Mouse (Mus musculus): Measurements from ENCODE around the gene Palm3. TPM values are rescaled to one million over a fixed set of nuclear protein-coding genes. Genes with fewer than 3 reads are reported as not detected.

Gene Palm3
- polyA plus RNA-seq, 2 experiments: 0.19 TPM; not detected in 1

DNA sequence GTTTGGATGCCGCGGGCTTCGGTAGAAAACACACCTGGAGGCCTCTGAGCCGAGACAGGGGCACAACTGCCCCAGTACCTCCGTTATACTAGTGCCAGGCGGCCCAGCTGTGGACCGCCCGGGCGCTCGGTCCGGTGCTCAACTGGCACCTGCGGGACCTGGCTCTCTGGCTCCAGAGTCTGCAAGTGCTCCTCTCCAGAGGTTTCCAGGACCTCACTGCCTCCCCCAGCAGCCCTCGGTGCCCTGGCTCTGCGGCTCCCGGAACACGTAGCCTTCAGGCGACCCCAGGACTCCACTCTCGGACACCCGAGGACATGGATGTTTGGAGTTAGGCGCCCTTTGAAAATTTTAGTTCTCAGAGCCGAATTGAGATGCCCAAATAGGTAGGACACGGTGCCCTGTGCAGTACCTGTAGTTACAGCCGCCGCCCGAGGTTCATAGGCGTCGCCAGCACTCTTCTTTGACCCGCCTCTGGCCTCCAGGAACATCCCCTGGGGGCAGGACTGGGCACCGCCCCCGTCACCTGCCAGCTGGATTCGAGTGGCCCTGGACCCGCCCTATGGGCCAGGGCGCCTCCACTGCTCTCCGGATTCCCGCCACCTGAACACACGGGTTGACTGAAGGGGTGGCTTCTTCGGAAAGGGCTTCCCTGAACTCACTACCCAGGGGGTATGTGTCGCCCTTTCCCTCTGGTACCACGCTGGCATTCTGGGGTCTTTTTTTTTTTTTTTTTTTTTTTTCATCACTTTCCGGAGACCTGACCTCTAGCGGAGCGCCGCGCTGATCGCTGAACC is 9.4 kb upstream of the Palm3 start, which contains the start of gene 2210011C24Rik:
2210011C24Rik (minus strand) TSS at position 467 of the 794 bp plus-strand sequence.
- Histone ChIP-seq H3K27me3 (ENCODE audit: control insufficient read depth, insufficient read depth, low read length) (peaks cover 42% of the 10 kb centered on the region), H3K4me3 (ENCODE audit: insufficient read depth in 1 of 2, low read depth in 2 of 2, low read length in 2 of 2) (peak within 1 kb of the TSS; percentile 33 to 47), H3K9me3 (ENCODE audit: control insufficient read depth, low read length) (no peaks in the 10 kb centered on the region; the same call in 1 of the 2 replicates), H3K27ac (no peak within 1 kb of the TSS), H3K4me1 (replicated peaks; ENCODE audit: control insufficient read depth in 2 of 2, insufficient read depth in 2 of 2, low read length in 1 of 2) (no peaks in the 10 kb centered on the region), H3K4me2 (ENCODE audit: low read depth) (peak within 1 kb of the TSS; percentile 67), H3K9ac (replicated peaks) (no peak within 1 kb of the TSS), H3K36me3 (replicated peaks; ENCODE audit: control insufficient read depth, insufficient read depth, low read depth) (no peaks in the 10 kb centered on the region)
- ATAC-seq (ENCODE audit: insufficient read depth) (no peak), DNase-seq (ENCODE audit: low read depth in 3 of 3, low spot score in 3 of 3) (no peak)
- TF ChIP-seq CTCF (IDR thresholded peaks at IDR 0.05; ENCODE audit: low read depth) (no peak), EP300 (IDR thresholded peaks at IDR 0.05; ENCODE audit: low read depth) (no peak)
- 1% methylated on average over 44 of the region's 45 CpGs for WGBS (ENCODE audit: insufficient replicate concordance)

- 11% methylated on average over 35 of the region's 35 CpGs for WGBS (ENCODE audit: insufficient replicate concordance)
- Histone ChIP-seq H3K27me3 (ENCODE audit: control insufficient read depth, insufficient read depth, low read length) (peaks cover 42% of the 10 kb centered on the region), H3K4me1 (replicated peaks; ENCODE audit: control insufficient read depth in 2 of 2, insufficient read depth in 2 of 2, low read length in 1 of 2) (no peaks in the 10 kb centered on the region), H3K36me3 (replicated peaks; ENCODE audit: control insufficient read depth, insufficient read depth, low read depth) (no peaks in the 10 kb centered on the region), H3K4me2 (ENCODE audit: low read depth) (peak overlapping the region; percentile 67), H3K9me3 (ENCODE audit: control insufficient read depth, low read length) (no peaks in the 10 kb centered on the region; the same call in 1 of the 2 replicates), H3K4me3 (ENCODE audit: insufficient read depth in 1 of 2, low read depth in 2 of 2, low read length in 2 of 2) (peak overlapping the region in 1 of 2 experiments; percentile 47; a peak in 2 of 4 replicates), H3K27ac (no peak overlapping the region), H3K9ac (replicated peaks) (no peak overlapping the region)
- DNase-seq (ENCODE audit: low read depth in 3 of 3, low spot score in 3 of 3): no peak
- no peak for TF ChIP-seq EP300 (IDR thresholded peaks at IDR 0.05; ENCODE audit: low read depth)
- TF ChIP-seq CTCF (IDR thresholded peaks at IDR 0.05; ENCODE audit: low read depth): no peak
- no peak for ATAC-seq (ENCODE audit: insufficient read depth)
Observed at GRCm38 (mm10) chr8:84012499-84013165, 8.6 kb upstream of the Palm3 start.

- no peak for DNase-seq (ENCODE audit: low read depth in 3 of 3, low spot score in 3 of 3)
- H3K4me3 ChIP-seq (ENCODE audit: insufficient read depth in 1 of 2, low read depth in 2 of 2, low read length in 2 of 2): no peak overlapping the region
- no peaks in the 10 kb centered on the region for H3K4me1 ChIP-seq (replicated peaks; ENCODE audit: control insufficient read depth in 2 of 2, insufficient read depth in 2 of 2, low read length in 1 of 2)
- no peak overlapping the region for H3K9ac ChIP-seq (replicated peaks)
- WGBS (ENCODE audit: insufficient replicate concordance): 77% methylated on average over 5 of the region's 5 CpGs
- H3K27me3 ChIP-seq (ENCODE audit: control insufficient read depth, insufficient read depth, low read length): peaks cover 34% of the 10 kb centered on the region
- no peak overlapping the region for H3K27ac ChIP-seq
- H3K36me3 ChIP-seq (replicated peaks; ENCODE audit: control insufficient read depth, insufficient read depth, low read depth): no peaks in the 10 kb centered on the region
- no peak overlapping the region for H3K4me2 ChIP-seq (ENCODE audit: low read depth)
- ATAC-seq (ENCODE audit: insufficient read depth): no peak
- TF ChIP-seq CTCF (IDR thresholded peaks at IDR 0.05; ENCODE audit: low read depth) (peak; percentile 27), EP300 (IDR thresholded peaks at IDR 0.05; ENCODE audit: low read depth) (no peak)
- no peaks in the 10 kb centered on the region; the same call in 1 of the 2 replicates for H3K9me3 ChIP-seq (ENCODE audit: control insufficient read depth, low read length)
Observed at GRCm38 (mm10) chr8:84015833-84016232, 5.4 kb upstream of the Palm3 start.

- peaks cover 23% of the 10 kb centered on the region for H3K27me3 ChIP-seq (ENCODE audit: control insufficient read depth, insufficient read depth, low read length)
- no peak for DNase-seq (ENCODE audit: low read depth in 3 of 3, low spot score in 3 of 3)
Observed at GRCm38 (mm10) chr8:84019738-84020137, 1.5 kb upstream of the Palm3 start.

DNA sequence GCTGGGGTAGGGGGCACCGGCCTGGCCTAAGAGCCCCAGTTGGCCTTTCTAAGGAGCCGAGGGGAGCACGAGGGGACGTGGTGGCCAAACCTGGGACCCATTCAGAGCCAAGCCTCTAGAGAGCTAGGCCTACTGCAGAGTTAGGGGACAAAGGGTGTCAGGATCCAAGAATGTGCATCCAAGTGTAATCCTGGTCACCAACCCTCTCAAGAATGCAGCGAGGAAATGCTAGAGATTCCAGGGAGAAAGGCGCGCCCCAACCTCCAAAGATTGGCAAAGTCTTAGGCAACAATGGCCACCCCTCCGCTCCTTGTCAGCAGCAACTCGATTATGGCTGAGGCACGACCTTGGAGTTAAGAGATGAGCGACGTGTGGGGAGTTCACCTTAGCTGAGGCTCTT is 298 bp downstream of the Palm3 start:
- no peak overlapping the region for H3K9ac ChIP-seq (replicated peaks)
- DNase-seq (ENCODE audit: low read depth in 3 of 3, low spot score in 3 of 3) (no peak), ATAC-seq (ENCODE audit: insufficient read depth) (no peak)
- no peaks in the 10 kb centered on the region for H3K36me3 ChIP-seq (replicated peaks; ENCODE audit: control insufficient read depth, insufficient read depth, low read depth)
- H3K4me2 ChIP-seq (ENCODE audit: low read depth): no peak overlapping the region
- no peak overlapping the region for H3K27ac ChIP-seq
- H3K27me3 ChIP-seq (ENCODE audit: control insufficient read depth, insufficient read depth, low read length): peaks cover 37% of the 10 kb centered on the region
- peaks cover 0 to 2% of the 10 kb centered on the region in 2 experiments; a peak in 1 of 4 replicates for H3K4me1 ChIP-seq (replicated peaks; ENCODE audit: control insufficient read depth in 2 of 2, insufficient read depth in 2 of 2, low read length in 1 of 2)
- no peaks in the 10 kb centered on the region for H3K9me3 ChIP-seq (ENCODE audit: control insufficient read depth, low read length)
- WGBS (ENCODE audit: insufficient replicate concordance): 39% methylated on average over 12 of the region's 12 CpGs
- TF ChIP-seq EP300 (IDR thresholded peaks at IDR 0.05; ENCODE audit: low read depth) (no peak), CTCF (IDR thresholded peaks at IDR 0.05; ENCODE audit: low read depth) (no peak)
- no peak overlapping the region for H3K4me3 ChIP-seq (ENCODE audit: insufficient read depth in 1 of 2, low read depth in 2 of 2, low read length in 2 of 2)

More at GRCm38 (mm10) chr8:84019738-84020137, 1.5 kb upstream of the Palm3 start:
- Histone ChIP-seq H3K36me3 (replicated peaks; ENCODE audit: control insufficient read depth, insufficient read depth, low read depth) (no peaks in the 10 kb centered on the region), H3K27ac (no peak overlapping the region), H3K4me1 (replicated peaks; ENCODE audit: control insufficient read depth in 2 of 2, insufficient read depth in 2 of 2, low read length in 1 of 2) (no peaks in the 10 kb centered on the region), H3K9ac (replicated peaks) (no peak overlapping the region), H3K9me3 (ENCODE audit: control insufficient read depth, low read length) (no peaks in the 10 kb centered on the region; the same call in 1 of the 2 replicates), H3K4me3 (ENCODE audit: insufficient read depth in 1 of 2, low read depth in 2 of 2, low read length in 2 of 2) (no peak overlapping the region), H3K4me2 (ENCODE audit: low read depth) (no peak overlapping the region)
- 62% methylated on average over 9 of the region's 9 CpGs for WGBS (ENCODE audit: insufficient replicate concordance)
- TF ChIP-seq CTCF (IDR thresholded peaks at IDR 0.05; ENCODE audit: low read depth): no peak
- TF ChIP-seq EP300 (IDR thresholded peaks at IDR 0.05; ENCODE audit: low read depth): no peak
- no peak for ATAC-seq (ENCODE audit: insufficient read depth)

Measured in liver, embryonic 14.5 days (tissue).